ENCODE assay signal across 24 mouse cellular contexts in genomic region chr4:131119621-131120020, GRCm38 (mm10).
DNase-seq lines count a peak whose midpoint lies in the region; ATAC-seq lines count a peak whose summit lies in the region.
"Had no signal": no experiment of that assay in that cellular context is flagged by ENCODE, and none has a peak within 500 bp of the region (broad histone marks: within the 10 kb centered on the region; RNA-seq: fewer than 3 reads in every experiment).

No protein-coding gene starts in this region.

- H3K9ac ChIP-seq in kidney, embryonic 16.5 days (replicated peaks; ENCODE audit: low read length): no peak overlapping the region
- H3K9ac ChIP-seq: embryonic facial prominence, embryonic 15.5 days; heart, embryonic 15.5 days; hindbrain, embryonic 14.5 days; limb, embryonic 12.5 days; liver, embryonic 13.5 days had no signal

- ATAC-seq in kidney, embryonic 16.5 days (ENCODE audit: low FRiP score, low TSS enrichment): no peak
- ATAC-seq in megakaryocyte progenitor cell, adult 5-6 weeks (replicated peaks; ENCODE audit: poor library complexity): no peak
- ATAC-seq: CD4-positive, CD25-positive, alpha-beta regulatory T cell, adult 4 months; forebrain, embryonic 14.5 days; inflammation-experienced regulatory T-cells, adult 6 months had no signal

- H3K36me3 ChIP-seq in kidney, embryonic 16.5 days (ENCODE audit: insufficient read depth, low read length): no peaks in the 10 kb centered on the region
- H3K36me3 ChIP-seq: embryonic facial prominence, embryonic 15.5 days; heart, embryonic 15.5 days; limb, embryonic 12.5 days; liver, embryonic 13.5 days had no signal

- no peaks in the 10 kb centered on the region for H3K27me3 ChIP-seq in kidney, embryonic 16.5 days (ENCODE audit: insufficient read depth, low read length)
- H3K27me3 ChIP-seq: embryonic facial prominence, embryonic 15.5 days; liver, embryonic 13.5 days; megakaryocyte, embryonic 14.5 days had no signal

- 64% methylated on average over 2 of the region's 2 CpGs for WGBS in kidney, embryonic 16.5 days

- no peaks in the 10 kb centered on the region for H3K9me3 ChIP-seq in kidney, embryonic 16.5 days (ENCODE audit: low read length)
- H3K9me3 ChIP-seq: embryonic facial prominence, embryonic 15.5 days; heart, embryonic 15.5 days; limb, embryonic 12.5 days; liver, embryonic 13.5 days; megakaryocyte, embryonic 14.5 days had no signal

- no peaks in the 10 kb centered on the region for H3K4me1 ChIP-seq in kidney, embryonic 16.5 days (ENCODE audit: insufficient read depth, low read length)
- H3K4me1 ChIP-seq: embryonic facial prominence, embryonic 15.5 days; heart, embryonic 15.5 days; limb, embryonic 12.5 days; liver, embryonic 13.5 days; megakaryocyte, embryonic 14.5 days had no signal

- DNase-seq in kidney, adult 11 months: peak; percentile 72
- peak; percentile 69 to 70 for DNase-seq in cerebellum, adult 18-20 months
- peak; percentile 78 to 83 for DNase-seq in cerebellum, postnatal 10 days
- DNase-seq in kidney, postnatal 10 days: peak; percentile 43
- DNase-seq in left cerebral cortex, postnatal 36 days (ENCODE audit: low spot score in 2 of 2): no peak
- no peak for DNase-seq in frontal cortex, adult 2 months (ENCODE audit: extremely low spot score in 1 of 2, low spot score in 1 of 2)
- DNase-seq: adrenal gland, postnatal 25 days; heart, postnatal 36 days; liver, embryonic 13.5 days; lung, adult 2 months; lung, postnatal 14 days; midbrain, embryonic 14.5 days; thymus, postnatal 25 days had no signal

- intact Hi-C loops in left cerebral cortex, postnatal 36 days (cut with DNase I): no loop called here

- H3K4me2 ChIP-seq in kidney, embryonic 16.5 days (replicated peaks; ENCODE audit: low read depth, low read length): no peak overlapping the region
- H3K4me2 ChIP-seq: embryonic facial prominence, embryonic 15.5 days; heart, embryonic 15.5 days; hindbrain, embryonic 14.5 days; limb, embryonic 12.5 days; liver, embryonic 13.5 days had no signal

- no peak overlapping the region for H3K4me3 ChIP-seq in kidney, embryonic 16.5 days (ENCODE audit: low read length)
- H3K4me3 ChIP-seq: embryonic facial prominence, embryonic 15.5 days; heart, embryonic 15.5 days; left cerebral cortex, adult 2 months; limb, embryonic 12.5 days; liver, embryonic 13.5 days; megakaryocyte, embryonic 14.5 days had no signal

- H3K27ac ChIP-seq in kidney, embryonic 16.5 days (ENCODE audit: low read length): no peak overlapping the region
- H3K27ac ChIP-seq: embryonic facial prominence, embryonic 15.5 days; heart, embryonic 15.5 days; hindbrain, embryonic 14.5 days; left cerebral cortex, adult 2 months; limb, embryonic 12.5 days; liver, embryonic 13.5 days had no signal

Comparison
In these comparisons a context has a peak if more than half of its experiments do, and no peak if none do; other contexts are left out.
1. DNase-seq: peak in kidney, adult 11 months (single experiment), cerebellum, adult 18-20 months (2 of 2), cerebellum, postnatal 10 days (2 of 2) and kidney, postnatal 10 days (single experiment); none in left cerebral cortex, postnatal 36 days (0 of 2) and frontal cortex, adult 2 months (0 of 2).